Mouse (Mus musculus): ENCODE data around the gene Zfp513. TPM values are rescaled to one million over a fixed set of nuclear protein-coding genes. Genes with fewer than 3 reads are reported as not detected.
A peak's percentile ranks its signal among the peaks of the same experiment; 100 is the strongest.

Gene Zfp513
- polyA plus RNA-seq, 1 experiment from 2014 or later = 5.5 TPM

GRCm38 (mm10) chr5:31181183-31181770 is 20.8 kb downstream of the Zfp513 start:
- Histone ChIP-seq H3K9me3 (ENCODE audit: control insufficient read depth, low read length) (no peaks in the 10 kb centered on the region), H3K4me3 (ENCODE audit: low read length) (no peak overlapping the region), H3K9ac (ENCODE audit: low read depth, low read length) (no peak overlapping the region), H3K4me1 (ENCODE audit: control insufficient read depth, insufficient read depth, low read length) (0 out of 2 replicates have a peak, but pooled peaks cover 3% of the 10 kb centered on the region), H3K4me2 (ENCODE audit: low read depth, low read length) (no peak overlapping the region), H3K27me3 (replicated peaks; ENCODE audit: control insufficient read depth, insufficient read depth, low read length) (no peaks in the 10 kb centered on the region), H3K27ac (ENCODE audit: low read length) (no peak overlapping the region), H3K36me3 (ENCODE audit: control insufficient read depth, insufficient read depth, low read length) (no peaks in the 10 kb centered on the region)
- WGBS = 87% methylated on average over 9 of the region's 9 CpGs
- no peak for ATAC-seq

DNA sequence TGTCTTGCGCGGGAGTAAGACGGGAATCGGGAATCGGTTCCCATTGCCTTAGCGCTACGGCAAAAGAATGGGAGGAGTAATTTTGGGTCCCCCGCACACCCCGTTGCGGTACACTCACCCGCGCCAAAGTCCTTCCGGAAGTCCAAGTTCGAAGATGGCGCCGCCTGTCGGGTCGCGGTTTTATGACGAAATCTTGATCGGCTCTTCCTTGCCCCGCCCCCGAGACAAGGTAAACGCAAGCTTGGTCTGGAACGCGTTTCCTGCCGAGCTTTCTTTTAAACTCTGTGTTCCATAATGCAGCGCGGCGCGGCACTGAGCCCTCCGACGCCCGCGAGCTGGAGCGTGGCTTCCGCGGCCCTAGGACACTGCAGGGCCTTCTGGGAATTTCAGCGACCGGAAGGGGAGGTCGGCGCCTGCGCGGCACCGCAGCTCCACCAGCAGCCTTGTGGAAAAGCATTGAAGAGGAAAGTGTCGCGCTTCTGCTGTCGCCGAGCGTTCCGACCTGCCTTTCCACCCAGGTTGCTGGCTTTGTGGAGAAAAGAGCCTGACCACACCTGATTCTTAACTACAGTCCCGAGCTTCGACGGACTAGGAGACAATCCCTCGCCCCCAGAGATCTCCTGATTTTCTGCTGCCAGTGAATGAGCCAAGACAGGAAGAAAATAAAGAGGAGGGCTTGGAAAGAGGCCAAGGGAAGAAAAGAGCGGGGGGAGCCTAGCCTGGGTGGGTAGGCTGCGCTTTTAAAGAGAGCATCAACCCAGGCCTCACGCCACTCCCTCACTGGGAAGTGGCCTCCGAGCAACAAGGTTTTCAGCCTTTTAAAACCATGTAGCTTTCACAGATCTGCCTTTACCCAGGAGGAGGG is 22.1 kb downstream of the Zfp513 start, which contains the start of the genes Gm29609 and Gtf3c2:
Gene Gm29609, minus strand, starts transcription at position 146 of the 865 bp plus-strand sequence.
Gene Gtf3c2, minus strand, starts transcription at position 379 of the 865 bp plus-strand sequence.
- H3K9me3 ChIP-seq (ENCODE audit: control insufficient read depth, low read length) = no peaks in the 10 kb centered on the region
- under 1% methylated on average over 59 of the region's 59 CpGs for WGBS

DNA sequence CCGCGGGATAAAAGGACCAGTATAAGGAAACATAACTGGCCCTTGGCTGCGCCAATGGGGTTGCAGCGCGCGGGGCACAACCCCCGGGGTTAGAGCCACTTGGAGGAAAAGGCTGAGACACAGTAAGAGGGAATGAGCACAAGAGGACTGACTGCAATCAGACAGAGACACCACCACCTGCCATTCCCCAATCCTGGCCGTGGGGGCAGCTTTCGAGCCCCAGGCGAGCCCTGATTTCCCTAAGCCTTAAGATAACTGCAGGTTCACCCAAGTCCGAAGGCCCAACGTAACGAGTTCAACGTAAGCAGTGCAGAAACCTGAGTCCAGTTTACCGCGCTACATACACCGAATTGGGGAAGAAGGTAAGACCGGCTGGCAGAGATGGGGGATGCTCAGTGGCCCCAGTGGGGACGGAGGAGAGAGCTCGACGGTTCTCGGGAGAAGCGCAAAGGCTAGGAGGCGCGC is 22.8 kb downstream of the Zfp513 start:
- Histone ChIP-seq H3K4me2 (ENCODE audit: low read depth, low read length) (peak overlapping the region; percentile 84), H3K36me3 (ENCODE audit: control insufficient read depth, insufficient read depth, low read length) (no peaks in the 10 kb centered on the region)
- under 1% methylated on average over 25 of the region's 25 CpGs for WGBS

More for the DNA sequence above, 22.1 kb downstream of the Zfp513 start, which contains the start of the genes Gm29609 and Gtf3c2:
- Histone ChIP-seq H3K27me3 (replicated peaks; ENCODE audit: control insufficient read depth, insufficient read depth, low read length) (no peaks in the 10 kb centered on the region), H3K4me2 (ENCODE audit: low read depth, low read length) (peak within 1 kb of the TSS; percentile 84), H3K4me3 (ENCODE audit: low read length) (peak within 1 kb of the TSS; percentile 91), H3K27ac (ENCODE audit: low read length) (peak within 1 kb of the TSS; percentile 99), H3K9ac (ENCODE audit: low read depth, low read length) (peak within 1 kb of the TSS; percentile 85), H3K36me3 (ENCODE audit: control insufficient read depth, insufficient read depth, low read length) (no peaks in the 10 kb centered on the region), H3K4me1 (ENCODE audit: control insufficient read depth, insufficient read depth, low read length) (0 out of 2 replicates have a peak, but pooled peaks cover 3% of the 10 kb centered on the region)
- ATAC-seq = peak; percentile 99

DNA sequence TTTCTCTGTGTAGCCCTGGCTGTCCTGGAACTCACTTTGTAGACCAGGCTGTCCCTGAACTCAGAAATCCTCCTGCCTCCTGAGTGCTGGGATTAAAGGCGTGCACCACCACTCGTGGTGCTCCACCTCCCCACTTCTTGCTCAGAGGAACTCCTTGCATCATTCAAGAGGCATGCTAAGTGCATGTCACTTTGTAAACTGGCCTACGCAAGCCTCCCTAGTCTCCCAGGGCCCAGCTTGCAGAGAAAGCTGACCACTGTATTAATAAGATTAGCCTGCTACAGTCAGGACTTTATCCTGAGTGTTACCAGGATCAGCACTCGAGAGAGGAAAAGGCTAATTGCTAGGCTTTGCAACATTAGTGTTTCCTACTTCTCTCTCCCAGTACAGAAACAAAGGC is 33.5 kb downstream of the Zfp513 start:
- Histone ChIP-seq H3K36me3 (ENCODE audit: control insufficient read depth, insufficient read depth, low read length) (peaks cover 35% of the 10 kb centered on the region), H3K27ac (ENCODE audit: low read length) (no peak overlapping the region), H3K27me3 (replicated peaks; ENCODE audit: control insufficient read depth, insufficient read depth, low read length) (no peaks in the 10 kb centered on the region), H3K4me1 (ENCODE audit: control insufficient read depth, insufficient read depth, low read length) (no peaks in the 10 kb centered on the region), H3K4me3 (ENCODE audit: low read length) (no peak overlapping the region), H3K9me3 (ENCODE audit: control insufficient read depth, low read length) (no peaks in the 10 kb centered on the region), H3K4me2 (ENCODE audit: low read depth, low read length) (no peak overlapping the region), H3K9ac (ENCODE audit: low read depth, low read length) (no peak overlapping the region)
- WGBS = 91% methylated on average over 4 of the region's 4 CpGs
- ATAC-seq = no peak

More for the DNA sequence above, 22.8 kb downstream of the Zfp513 start:
- Histone ChIP-seq H3K4me1 (ENCODE audit: control insufficient read depth, insufficient read depth, low read length) (0 out of 2 replicates have a peak, but pooled peaks cover 3% of the 10 kb centered on the region), H3K27me3 (replicated peaks; ENCODE audit: control insufficient read depth, insufficient read depth, low read length) (no peaks in the 10 kb centered on the region), H3K9me3 (ENCODE audit: control insufficient read depth, low read length) (no peaks in the 10 kb centered on the region), H3K4me3 (ENCODE audit: low read length) (peak overlapping the region; percentile 91), H3K27ac (ENCODE audit: low read length) (peak overlapping the region; percentile 99), H3K9ac (ENCODE audit: low read depth, low read length) (peak overlapping the region; percentile 85)
- peak; percentile 70 for ATAC-seq

DNA sequence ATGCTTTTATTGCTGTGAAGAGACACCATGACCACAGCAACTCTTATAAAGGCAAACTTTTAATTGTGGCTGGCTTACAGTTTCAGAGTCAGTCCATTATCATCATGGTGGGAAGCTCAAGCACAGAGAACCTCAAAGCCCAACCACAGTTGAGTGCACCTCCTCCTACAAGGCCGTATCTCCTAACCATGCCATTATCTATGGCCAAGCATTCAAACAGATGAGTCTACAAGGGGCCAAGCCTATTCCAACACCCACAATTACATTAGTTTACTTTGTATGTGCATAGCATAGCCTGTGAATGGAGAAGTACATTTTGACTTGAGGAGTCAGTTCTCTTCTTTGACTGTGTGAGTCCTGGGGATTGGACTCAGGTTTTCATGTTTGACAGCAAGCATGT is 37.2 kb downstream of the Zfp513 start:
- H3K27me3 ChIP-seq (replicated peaks; ENCODE audit: control insufficient read depth, insufficient read depth, low read length) = no peaks in the 10 kb centered on the region
- H3K4me1 ChIP-seq (ENCODE audit: control insufficient read depth, insufficient read depth, low read length) = no peaks in the 10 kb centered on the region
- H3K27ac ChIP-seq (ENCODE audit: low read length) = no peak overlapping the region
- no peak overlapping the region for H3K9ac ChIP-seq (ENCODE audit: low read depth, low read length)
- WGBS = 88% methylated on average over 1 of the region's 1 CpGs
- H3K4me3 ChIP-seq (ENCODE audit: low read length) = no peak overlapping the region
- H3K4me2 ChIP-seq (ENCODE audit: low read depth, low read length) = no peak overlapping the region
- no peak for ATAC-seq
- H3K36me3 ChIP-seq (ENCODE audit: control insufficient read depth, insufficient read depth, low read length) = peaks cover 32% of the 10 kb centered on the region
- no peaks in the 10 kb centered on the region for H3K9me3 ChIP-seq (ENCODE audit: control insufficient read depth, low read length)

DNA sequence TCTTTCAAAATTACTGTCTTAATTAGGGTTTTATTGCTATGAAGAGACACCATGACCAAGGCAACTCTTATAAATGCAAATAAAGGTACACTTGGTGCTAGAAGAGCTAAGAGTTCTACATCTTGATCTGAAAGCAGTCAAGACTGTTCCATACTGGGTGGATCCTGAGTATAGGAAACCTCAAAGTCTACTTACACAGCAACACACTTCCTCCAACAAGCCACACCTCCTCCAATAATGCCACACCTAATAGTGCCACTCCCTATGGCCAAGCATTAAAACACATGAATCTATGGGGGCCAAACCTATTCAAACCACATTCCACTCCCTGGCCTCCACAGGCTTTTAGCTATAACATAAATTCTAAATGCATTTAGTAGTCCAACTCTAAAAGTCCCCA is 39.6 kb downstream of the Zfp513 start:
- Histone ChIP-seq H3K9me3 (ENCODE audit: control insufficient read depth, low read length) (no peaks in the 10 kb centered on the region), H3K27ac (ENCODE audit: low read length) (no peak overlapping the region), H3K4me1 (ENCODE audit: control insufficient read depth, insufficient read depth, low read length) (no peaks in the 10 kb centered on the region), H3K27me3 (replicated peaks; ENCODE audit: control insufficient read depth, insufficient read depth, low read length) (no peaks in the 10 kb centered on the region), H3K36me3 (ENCODE audit: control insufficient read depth, insufficient read depth, low read length) (peaks cover 30% of the 10 kb centered on the region), H3K9ac (ENCODE audit: low read depth, low read length) (no peak overlapping the region), H3K4me2 (ENCODE audit: low read depth, low read length) (no peak overlapping the region), H3K4me3 (ENCODE audit: low read length) (no peak overlapping the region)
- peak; percentile 44; the same call in 1 of the 2 replicates for ATAC-seq

- peak within 1 kb of the TSS; percentile 86 for H3K4me2 ChIP-seq (ENCODE audit: low read depth, low read length)
- H3K27me3 ChIP-seq (replicated peaks; ENCODE audit: control insufficient read depth, insufficient read depth, low read length) = no peaks in the 10 kb centered on the region
- under 1% methylated on average over 19 of the region's 19 CpGs for WGBS
- peak within 1 kb of the TSS; percentile 73 for H3K4me3 ChIP-seq (ENCODE audit: low read length)
- peaks cover 6% of the 10 kb centered on the region for H3K4me1 ChIP-seq (ENCODE audit: control insufficient read depth, insufficient read depth, low read length)
- H3K36me3 ChIP-seq (ENCODE audit: control insufficient read depth, insufficient read depth, low read length) = peaks cover 13% of the 10 kb centered on the region
- H3K9ac ChIP-seq (ENCODE audit: low read depth, low read length) = peak within 1 kb of the TSS; percentile 81
- no peaks in the 10 kb centered on the region for H3K9me3 ChIP-seq (ENCODE audit: control insufficient read depth, low read length)
- peak; percentile 96 for ATAC-seq
- peak within 1 kb of the TSS; percentile 50 for H3K27ac ChIP-seq (ENCODE audit: low read length)
Measured at GRCm38 (mm10) chr5:31154152-31154553, 48.0 kb downstream of the Zfp513 start, which contains the start of gene Mpv17. Gene Mpv17, minus strand, starts transcription at chr5:31154251.

- H3K27ac ChIP-seq (ENCODE audit: low read length) = peak overlapping the region; percentile 50
- H3K9ac ChIP-seq (ENCODE audit: low read depth, low read length) = peak overlapping the region; percentile 81
- H3K4me1 ChIP-seq (ENCODE audit: control insufficient read depth, insufficient read depth, low read length) = peaks cover 6% of the 10 kb centered on the region
- peaks cover 13% of the 10 kb centered on the region for H3K36me3 ChIP-seq (ENCODE audit: control insufficient read depth, insufficient read depth, low read length)
- H3K9me3 ChIP-seq (ENCODE audit: control insufficient read depth, low read length) = no peaks in the 10 kb centered on the region
- peak overlapping the region; percentile 86 for H3K4me2 ChIP-seq (ENCODE audit: low read depth, low read length)
- WGBS = 17% methylated on average over 6 of the region's 6 CpGs
- H3K27me3 ChIP-seq (replicated peaks; ENCODE audit: control insufficient read depth, insufficient read depth, low read length) = no peaks in the 10 kb centered on the region
- ATAC-seq = peak; percentile 30
- peak overlapping the region; percentile 73 for H3K4me3 ChIP-seq (ENCODE audit: low read length)
Measured at GRCm38 (mm10) chr5:31153516-31154151, 48.5 kb downstream of the Zfp513 start.

DNA sequence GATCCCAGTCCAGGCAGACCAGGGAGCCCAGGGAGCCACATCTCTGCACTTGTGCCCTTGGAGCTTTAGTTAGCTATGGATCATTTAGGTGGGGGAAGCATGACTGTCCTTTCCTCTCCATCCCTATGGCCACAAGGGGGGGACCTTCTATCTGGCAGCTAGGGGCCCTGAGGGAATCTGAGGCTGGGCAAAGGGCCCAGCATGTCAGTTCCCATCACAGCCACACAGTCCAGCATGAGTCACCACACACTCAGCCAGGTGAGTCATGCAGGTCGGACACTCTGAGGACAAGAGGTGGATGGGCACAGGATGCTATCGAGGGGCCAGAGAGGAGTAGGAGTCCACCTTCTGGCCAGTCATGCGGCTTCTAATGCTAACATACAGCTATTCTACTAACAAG is 50.4 kb downstream of the Zfp513 start:
- Histone ChIP-seq H3K4me2 (ENCODE audit: low read depth, low read length) (no peak overlapping the region), H3K9ac (ENCODE audit: low read depth, low read length) (no peak overlapping the region), H3K4me1 (ENCODE audit: control insufficient read depth, insufficient read depth, low read length) (peaks cover 6% of the 10 kb centered on the region), H3K36me3 (ENCODE audit: control insufficient read depth, insufficient read depth, low read length) (no peaks in the 10 kb centered on the region; the same call in 1 of the 2 replicates), H3K27ac (ENCODE audit: low read length) (no peak overlapping the region), H3K27me3 (replicated peaks; ENCODE audit: control insufficient read depth, insufficient read depth, low read length) (no peaks in the 10 kb centered on the region), H3K4me3 (ENCODE audit: low read length) (no peak overlapping the region), H3K9me3 (ENCODE audit: control insufficient read depth, low read length) (no peaks in the 10 kb centered on the region)
- no peak for ATAC-seq
- 85% methylated on average over 3 of the region's 3 CpGs for WGBS

All from intestine, embryonic 16.5 days (tissue).